Mouse (Mus musculus): Measurements from ENCODE around the gene Oxld1. TPM values are rescaled to one million over a fixed set of nuclear protein-coding genes. Genes with fewer than 3 reads are reported as not detected.

The Oxld1 gene
- polyA plus RNA-seq, 1 experiment from 2014 or later = 15.9 TPM

Other genes starting within 250 kb of the Oxld1 start
- gene Bahcc1, start 225.1 kb downstream of the Oxld1 start, polyA plus RNA-seq (2015; fragmentation: Nextera tagmentation; extraction: Ambion mirVana) = 13.2 and 14.2 TPM in 2 replicates
- gene Actg1, start 109.5 kb downstream of the Oxld1 start, polyA plus RNA-seq (2015; fragmentation: Nextera tagmentation; extraction: Ambion mirVana) = 2,803 and 2,860 TPM in 2 replicates
- 0.72 and 0.82 TPM in 2 replicates for gene Fscn2, start 96.5 kb downstream of the Oxld1 start, polyA plus RNA-seq (2015; fragmentation: Nextera tagmentation; extraction: Ambion mirVana)
- gene Faap100, start 79.3 kb downstream of the Oxld1 start, polyA plus RNA-seq (2015; fragmentation: Nextera tagmentation; extraction: Ambion mirVana) = 42.3 and 44.8 TPM in 2 replicates
- 34.1 and 34.4 TPM in 2 replicates for gene Nploc4, start 20.4 kb downstream of the Oxld1 start, polyA plus RNA-seq (2015; fragmentation: Nextera tagmentation; extraction: Ambion mirVana)
- gene Tspan10, start 15.4 kb downstream of the Oxld1 start, polyA plus RNA-seq (2015; fragmentation: Nextera tagmentation; extraction: Ambion mirVana) = not detected in 2 replicates
- 0.39 and 0.45 TPM in 2 replicates for gene Pde6g, start 4.6 kb downstream of the Oxld1 start, polyA plus RNA-seq (2015; fragmentation: Nextera tagmentation; extraction: Ambion mirVana)
- gene Ccdc137, start within 50 bp of the Oxld1 start, polyA plus RNA-seq (2015; fragmentation: Nextera tagmentation; extraction: Ambion mirVana) = 40.6 and 43.9 TPM in 2 replicates
- 46.5 and 50.4 TPM in 2 replicates for gene Arl16, start 9.5 kb upstream of the Oxld1 start, polyA plus RNA-seq (2015; fragmentation: Nextera tagmentation; extraction: Ambion mirVana)
- 176 and 177 TPM in 2 replicates for gene Mrpl12, start 26.5 kb upstream of the Oxld1 start, polyA plus RNA-seq (2015; fragmentation: Nextera tagmentation; extraction: Ambion mirVana)
- gene Slc25a10, start 33.8 kb upstream of the Oxld1 start, polyA plus RNA-seq (2015; fragmentation: Nextera tagmentation; extraction: Ambion mirVana) = 120 and 123 TPM in 2 replicates
- 4.7 and 5.5 TPM in 2 replicates for gene Gcgr, start 72.6 kb upstream of the Oxld1 start, polyA plus RNA-seq (2015; fragmentation: Nextera tagmentation; extraction: Ambion mirVana)
- 218 and 232 TPM in 2 replicates for gene Mcrip1, start 91.7 kb upstream of the Oxld1 start, polyA plus RNA-seq (2015; fragmentation: Nextera tagmentation; extraction: Ambion mirVana)
- gene Ppp1r27, start 93.1 kb upstream of the Oxld1 start, polyA plus RNA-seq (2015; fragmentation: Nextera tagmentation; extraction: Ambion mirVana) = 0.55 and 0.57 TPM in 2 replicates
- 843 and 914 TPM in 2 replicates for gene P4hb, start 115.2 kb upstream of the Oxld1 start, polyA plus RNA-seq (2015; fragmentation: Nextera tagmentation; extraction: Ambion mirVana)
- gene Arhgdia, start 123.6 kb upstream of the Oxld1 start, polyA plus RNA-seq (2015; fragmentation: Nextera tagmentation; extraction: Ambion mirVana) = 696 and 712 TPM in 2 replicates
- gene Alyref, start 140.3 kb upstream of the Oxld1 start, polyA plus RNA-seq (2015; fragmentation: Nextera tagmentation; extraction: Ambion mirVana) = 92.2 and 372 TPM in 2 replicates
- 195 and 197 TPM in 2 replicates for gene Anapc11, start 140.4 kb upstream of the Oxld1 start, polyA plus RNA-seq (2015; fragmentation: Nextera tagmentation; extraction: Ambion mirVana)
- gene Npb, start 150.4 kb upstream of the Oxld1 start, polyA plus RNA-seq (2015; fragmentation: Nextera tagmentation; extraction: Ambion mirVana) = 27.7 and 33.8 TPM in 2 replicates
- gene Pcyt2, start 159.9 kb upstream of the Oxld1 start, polyA plus RNA-seq (2015; fragmentation: Nextera tagmentation; extraction: Ambion mirVana) = 164 and 174 TPM in 2 replicates
- gene Sirt7, start 167.2 kb upstream of the Oxld1 start, polyA plus RNA-seq (2015; fragmentation: Nextera tagmentation; extraction: Ambion mirVana) = 38.9 and 39.3 TPM in 2 replicates
- 24.3 and 25.4 TPM in 2 replicates for gene Mafg, start 175.5 kb upstream of the Oxld1 start, polyA plus RNA-seq (2015; fragmentation: Nextera tagmentation; extraction: Ambion mirVana)
- gene Pycr1, start 185.7 kb upstream of the Oxld1 start, polyA plus RNA-seq (2015; fragmentation: Nextera tagmentation; extraction: Ambion mirVana) = 26.8 and 27.3 TPM in 2 replicates
- 0.51 and 0.73 TPM in 2 replicates for gene Myadml2, start 190.1 kb upstream of the Oxld1 start, polyA plus RNA-seq (2015; fragmentation: Nextera tagmentation; extraction: Ambion mirVana)
- gene Notum, start 203.1 kb upstream of the Oxld1 start, polyA plus RNA-seq (2015; fragmentation: Nextera tagmentation; extraction: Ambion mirVana) = 4.8 and 5.9 TPM in 2 replicates
- gene Aspscr1, start 214.9 kb upstream of the Oxld1 start, polyA plus RNA-seq (2015; fragmentation: Nextera tagmentation; extraction: Ambion mirVana) = 146 TPM in 2 replicates

Data from kidney, embryonic 16.5 days (tissue).